Mouse (Mus musculus) ES-Bruce4 (cell line): ENCODE measurements at regions not wholly inside any gene's neighbourhood (a gene's known extent, or its start where the extent isn't known, plus 50 kb on each side); places are given as distances from the start of the nearest gene placed in this dataset.

Experiments
- EP300 ChIP-seq: IDR thresholded peaks from 2 replicates; pipeline ENCODE4 v1.6.1; 2011; ENCODE audit warnings: low read depth, low read length; ENCODE audit not compliant: insufficient read depth
- POLR2A ChIP-seq: IDR thresholded peaks from one replicate; pipeline ENCODE4 v1.8.1; 2011; ENCODE audit warnings: low read length; ENCODE audit not compliant: insufficient read depth

- TF ChIP-seq POLR2A (no peak), EP300 (no peak)
Measured at GRCm38 (mm10) chrX:169544037-169544436, 141.0 kb upstream of the Mid1 start.
